Mouse (Mus musculus) common myeloid progenitor, adult 5-6 weeks (primary cell): ENCODE measurements around the gene Srcap. TPM values are rescaled to one million over a fixed set of nuclear protein-coding genes. Genes with fewer than 3 reads are reported as not detected.
A peak's percentile ranks its signal among the peaks of the same experiment; 100 is the strongest.

Experiments
- ATAC-seq: replicated peaks from 2 replicates; pipeline ENCODE4 v1.8.0; 2016; ENCODE audit warnings: low read depth, mild to moderate bottlenecking, moderate TSS enrichment, inconsistent platforms; ENCODE audit not compliant: poor library complexity, severe bottlenecking
- total RNA-seq: library from RNA; stranded (forward); fragments of 200-1000, 187-1606 nt; gene quantifications from 2 replicates; pipeline ENCODE4 v1.2.3, GENCODE M21; 2017

Gene Srcap
- total RNA-seq, 1 experiment from 2014 or later: 62.1 TPM

GRCm38 (mm10) chr7:127564381-127565150, 52.8 kb downstream of the Srcap start:
- no peak for ATAC-seq

DNA sequence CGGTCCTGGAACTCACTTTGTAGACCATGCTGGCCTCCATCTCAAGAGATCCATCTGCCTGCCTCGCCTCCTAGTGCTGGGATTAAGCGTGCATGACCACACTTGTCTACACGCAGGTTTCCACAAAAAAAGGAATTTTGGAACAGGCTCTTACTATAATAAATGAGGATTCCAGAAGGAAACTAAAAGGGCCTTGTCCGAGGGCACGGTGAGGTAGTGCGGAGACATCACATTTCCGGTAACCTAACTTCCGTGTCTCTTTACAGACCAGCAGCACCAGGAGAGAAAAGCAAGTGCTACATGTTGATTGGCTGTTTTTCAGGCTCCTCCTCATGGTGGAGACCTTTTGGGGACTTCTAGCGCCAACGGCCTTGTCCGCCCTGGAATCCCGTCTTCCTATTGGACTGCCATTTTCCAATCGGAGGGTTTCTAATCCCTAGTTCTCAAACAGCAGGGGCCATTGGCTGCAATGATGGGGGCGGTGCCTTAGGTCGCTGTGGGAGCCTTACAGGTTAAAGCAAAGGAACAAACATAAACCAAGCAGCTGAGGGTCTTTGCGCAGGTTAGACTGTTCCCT, 61.2 kb downstream of the Srcap start, which contains the start of gene Phkg2:
Phkg2 (plus strand) TSS at position 446 of the 577 bp plus-strand sequence.
- peak; percentile 99 for ATAC-seq

- no peak for ATAC-seq
Measured at GRCm38 (mm10) chr7:127573503-127574008, 61.8 kb downstream of the Srcap start.

DNA sequence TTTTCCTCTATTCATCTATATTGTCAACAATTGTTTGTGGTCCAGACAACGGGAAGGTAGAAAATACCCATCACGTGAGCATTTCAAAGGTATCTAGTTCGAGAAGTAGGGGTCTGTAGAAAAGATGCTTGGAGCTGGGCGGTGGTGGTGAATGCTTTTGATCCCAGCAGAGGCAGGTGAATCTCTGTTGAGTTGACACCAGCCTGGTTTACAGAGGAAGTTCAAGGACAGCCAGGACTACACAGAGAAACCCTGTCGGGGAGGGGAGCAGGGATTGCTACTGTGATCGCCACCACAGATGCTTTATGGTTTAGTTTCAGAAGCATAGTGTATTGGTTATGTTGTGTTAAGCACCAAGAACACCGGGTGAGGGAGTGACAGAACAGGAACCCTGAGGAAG, 62.3 kb downstream of the Srcap start:
- ATAC-seq: no peak

GRCm38 (mm10) chr7:127583260-127583659, 71.5 kb downstream of the Srcap start:
- ATAC-seq: no peak

- ATAC-seq: no peak
Measured at GRCm38 (mm10) chr7:127585031-127585430, 73.2 kb downstream of the Srcap start.

DNA sequence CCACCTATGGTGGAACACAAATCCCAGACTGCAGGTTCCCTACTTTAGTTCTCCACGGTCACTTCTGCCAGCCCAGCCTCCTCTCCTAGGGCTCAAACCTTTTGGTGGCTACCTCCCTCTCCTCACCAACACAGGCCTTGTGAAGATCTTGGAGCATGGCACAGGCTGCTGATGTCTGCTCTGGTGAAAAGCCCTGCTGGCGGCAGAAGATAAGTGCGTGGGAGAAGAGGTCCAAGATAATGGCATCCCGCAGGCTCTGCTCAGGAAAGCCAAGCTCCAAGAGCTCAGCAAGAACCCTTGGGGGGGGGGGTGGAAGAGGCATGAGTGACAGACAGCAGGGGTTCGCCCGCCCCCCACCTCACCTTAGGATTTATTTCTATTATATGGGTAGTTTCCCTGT, 74.4 kb downstream of the Srcap start:
- no peak for ATAC-seq

- ATAC-seq: no peak
Measured at GRCm38 (mm10) chr7:127587196-127587595, 75.4 kb downstream of the Srcap start.

DNA sequence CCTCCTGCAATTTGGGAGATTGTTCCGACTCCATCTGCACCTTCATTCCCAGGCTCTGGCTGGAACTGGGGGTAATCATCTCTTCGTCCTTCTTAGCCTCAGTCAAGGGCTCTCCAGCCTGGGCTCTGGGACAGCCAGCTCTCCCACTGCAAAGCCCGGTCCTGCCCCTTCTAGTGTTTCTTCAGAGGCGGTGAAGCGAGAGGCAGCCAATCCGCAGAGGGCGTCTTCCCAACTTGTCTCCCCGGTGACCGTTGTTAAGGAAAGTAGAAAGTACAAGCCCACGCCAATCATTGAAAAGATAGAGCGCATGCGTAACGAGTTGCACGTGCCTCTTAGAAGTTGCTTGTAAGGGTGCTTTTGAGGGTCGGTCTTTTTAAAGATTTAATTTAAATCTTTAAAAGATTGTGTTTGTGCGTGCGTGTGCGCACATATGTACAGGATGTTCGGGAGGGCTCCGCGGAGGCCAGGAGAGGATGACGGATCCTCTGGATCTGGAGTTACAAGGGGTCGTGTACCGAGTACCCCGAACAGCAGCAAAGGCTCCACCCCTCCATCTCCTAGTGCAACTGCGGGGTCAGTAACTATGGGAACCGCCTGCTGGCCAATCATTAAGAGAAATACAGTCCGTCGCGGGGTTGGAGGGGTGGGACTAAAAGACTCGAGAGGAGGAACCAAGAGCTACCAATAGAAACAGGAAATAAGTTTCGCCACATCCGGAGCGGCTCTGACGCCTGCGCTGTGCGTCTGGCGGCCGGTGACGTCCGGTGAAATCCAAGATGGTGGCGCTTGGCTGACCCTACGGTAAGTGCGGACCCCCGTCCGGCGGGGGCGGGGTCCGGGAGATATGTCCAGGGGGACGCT, 76.5 kb downstream of the Srcap start, which contains the start of the genes Ccdc189 and Rnf40:
Ccdc189 (minus strand) TSS at position 585 of the 861 bp plus-strand sequence.
Rnf40 (plus strand) TSS at position 757 of the 861 bp plus-strand sequence.
- ATAC-seq: peak; percentile 93

DNA sequence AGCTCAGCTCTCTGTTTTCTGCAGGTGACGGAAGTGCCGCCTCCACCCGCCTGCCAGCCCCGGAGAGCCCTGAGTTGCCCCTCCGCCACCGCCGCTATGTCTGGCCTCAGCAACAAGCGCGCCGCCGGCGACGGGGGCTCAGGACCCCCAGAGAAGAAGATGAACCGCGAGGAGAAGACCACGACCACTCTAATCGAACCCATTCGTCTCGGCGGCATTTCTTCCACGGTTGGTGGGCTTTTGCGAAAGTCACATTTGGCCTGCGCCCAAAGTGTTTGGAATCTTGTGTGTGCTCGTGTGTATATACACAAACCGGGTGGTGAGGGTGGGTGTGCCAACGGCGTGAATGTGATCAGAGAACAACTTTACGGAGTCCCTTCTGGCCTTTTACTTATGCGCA, 77.1 kb downstream of the Srcap start:
- no peak for ATAC-seq

GRCm38 (mm10) chr7:127589637-127590036, 77.9 kb downstream of the Srcap start:
- ATAC-seq: no peak

DNA sequence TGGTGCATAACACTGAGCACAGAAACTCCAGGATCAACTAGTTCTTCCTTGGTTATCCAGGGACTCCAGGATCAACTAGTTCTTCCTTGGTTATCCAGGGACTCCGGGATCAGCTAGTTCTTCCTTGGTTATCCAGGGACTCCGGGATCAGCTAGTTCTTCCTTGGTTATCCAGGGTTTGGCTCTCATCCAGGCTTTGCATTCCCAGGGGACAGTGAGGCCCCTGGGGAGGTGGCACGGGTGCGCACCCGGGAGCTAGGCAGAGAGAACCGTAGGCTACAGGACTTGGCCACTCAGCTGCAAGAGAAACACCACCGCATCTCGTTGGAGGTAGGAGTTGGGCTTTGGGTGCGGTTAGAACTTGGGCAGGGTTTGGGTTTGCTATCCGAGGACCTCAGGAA, 79.3 kb downstream of the Srcap start:
- no peak for ATAC-seq

DNA sequence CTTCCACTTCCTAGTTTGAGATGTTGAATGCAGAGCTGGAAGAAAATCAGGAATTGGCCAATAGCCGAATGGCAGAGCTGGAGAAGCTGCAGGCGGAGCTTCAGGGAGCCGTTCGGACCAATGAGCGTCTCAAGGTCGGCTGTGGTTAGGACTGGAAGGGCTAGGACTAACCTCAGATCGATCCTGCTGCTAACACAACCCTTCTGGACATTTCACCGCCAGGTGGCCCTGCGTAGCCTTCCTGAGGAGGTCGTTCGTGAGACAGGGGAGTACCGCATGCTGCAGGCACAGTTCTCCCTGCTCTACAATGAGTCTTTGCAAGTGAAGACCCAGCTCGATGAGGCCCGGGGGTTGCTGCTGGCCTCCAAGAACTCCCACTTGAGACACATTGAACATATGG, 80.8 kb downstream of the Srcap start:
- no peak for ATAC-seq

- ATAC-seq: no peak
Measured at GRCm38 (mm10) chr7:127596747-127597146, 85.0 kb downstream of the Srcap start.

- no peak for ATAC-seq
Measured at GRCm38 (mm10) chr7:127600612-127601011, 88.8 kb downstream of the Srcap start.

GRCm38 (mm10) chr7:127601735-127602134, 90.0 kb downstream of the Srcap start:
- ATAC-seq: no peak

DNA sequence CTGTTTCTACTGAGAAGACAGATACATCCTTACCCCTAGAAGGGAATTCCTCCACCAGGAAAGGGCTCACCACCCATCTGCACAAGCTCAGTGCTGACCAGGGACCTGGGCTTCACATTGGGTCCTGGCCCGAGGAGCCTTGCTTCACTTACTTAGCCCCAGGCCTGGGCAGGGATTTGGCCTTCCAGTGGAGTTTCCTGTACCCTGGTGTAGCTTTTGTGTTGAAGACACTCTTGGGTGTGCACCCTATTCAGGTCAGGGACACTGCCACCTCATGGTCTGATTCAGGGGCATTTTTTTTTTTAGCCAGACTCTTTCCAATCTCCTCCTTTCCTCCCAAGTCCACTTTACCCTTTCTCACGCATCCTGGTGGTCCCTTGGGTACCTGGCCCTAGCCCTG, 91.1 kb downstream of the Srcap start:
- ATAC-seq: no peak

- ATAC-seq: 0 out of 2 replicates have a peak, but pooled peaks have one; percentile 19
Measured at GRCm38 (mm10) chr7:127604256-127604655, 92.5 kb downstream of the Srcap start.

- no peak for ATAC-seq
Measured at GRCm38 (mm10) chr7:127607150-127607549, 95.4 kb downstream of the Srcap start.
